Mouse (Mus musculus) ES-E14 (cell line): ENCODE measurements around the gene Sys1. TPM values are rescaled to one million over a fixed set of nuclear protein-coding genes. Genes with fewer than 3 reads are reported as not detected.
A peak's percentile ranks its signal among the peaks of the same experiment; 100 is the strongest.

Experiments used
- DNase-seq: peaks from one replicate; pipeline ENCODE4 v3.0.0-alpha.2; 2013; ENCODE audit warnings: low read depth, low spot score
- H3K27ac ChIP-seq: 2 replicates; pipeline ENCODE4 v1.5.1; 2012; ENCODE audit warnings: low read depth, mild to moderate bottlenecking, low read length, moderate library complexity, mixed read lengths; ENCODE audit not compliant: poor library complexity, insufficient read depth, severe bottlenecking
- H3K36me3 ChIP-seq: 2 replicates; pipeline ENCODE4 v1.6.1; 2012; ENCODE audit warnings: mild to moderate bottlenecking, low read length, moderate library complexity, mixed read lengths; ENCODE audit not compliant: control insufficient read depth, poor library complexity, insufficient read depth, severe bottlenecking
- H3K4me1 ChIP-seq, 2 experiments: fragments of 150-350 bp in 1 of 2; sonication (generic) in 1 of 2; 2 replicates each; pipeline ENCODE4 v1.6.1; 2012; ENCODE audit warnings: low read length in 2 of 2, mild to moderate bottlenecking in 1 of 2, mixed read lengths in 1 of 2; ENCODE audit not compliant: control insufficient read depth in 2 of 2, insufficient read depth in 2 of 2, poor library complexity in 1 of 2
- H3K4me3 ChIP-seq, 2 experiments: fragments of 150-350 bp in 1 of 2; sonication (generic) in 1 of 2; 2 replicates each; pipeline ENCODE4 v1.5.1; 2012; ENCODE audit warnings: low read length in 2 of 2, low read depth in 1 of 2, mild to moderate bottlenecking in 1 of 2, mixed read lengths in 1 of 2; ENCODE audit not compliant: insufficient read depth in 1 of 2, poor library complexity in 1 of 2, severe bottlenecking in 1 of 2
- H3K9ac ChIP-seq: 2 replicates; pipeline ENCODE4 v1.6.1; 2012; ENCODE audit warnings: low read depth, mild to moderate bottlenecking, low read length, mixed read lengths; ENCODE audit not compliant: poor library complexity, insufficient read depth, severe bottlenecking
- H3K9me3 ChIP-seq: fragments of 150-350 bp; sonication (generic); 2 replicates; pipeline ENCODE4 v1.6.1; 2012; ENCODE audit warnings: low read depth, mild to moderate bottlenecking, low read length; ENCODE audit not compliant: control insufficient read depth, insufficient read depth
- CHD2 ChIP-seq: IDR thresholded peaks from 2 replicates; pipeline ENCODE4 v1.6.1; 2014; ENCODE audit warnings: mild to moderate bottlenecking, low read depth, low read length, inconsistent platforms
- HCFC1 ChIP-seq: IDR thresholded peaks from 2 replicates; pipeline ENCODE4 v1.6.1; 2012; ENCODE audit warnings: low read length, inconsistent platforms, borderline replicate concordance; ENCODE audit not compliant: insufficient read depth
- MAFK ChIP-seq: IDR thresholded peaks from 2 replicates; pipeline ENCODE4 v1.6.1; 2014; ENCODE audit warnings: mild to moderate bottlenecking, low read depth, low read length, inconsistent platforms; ENCODE audit not compliant: insufficient read depth
- ZC3H11A ChIP-seq: IDR thresholded peaks from 2 replicates; pipeline ENCODE4 v1.6.1; 2012; ENCODE audit warnings: low read depth, mild to moderate bottlenecking, inconsistent platforms, low read length, borderline replicate concordance
- ZNF384 ChIP-seq: IDR thresholded peaks from 2 replicates; pipeline ENCODE4 v1.6.1; 2012; ENCODE audit warnings: low read depth, low read length, inconsistent platforms
- in situ Hi-C, 2 experiments: fragments of 600-800 bp; cut with MboI; formaldehyde crosslinking; loops; one replicate each; pipeline ENCODE4 v1.15.1; 2025; ENCODE audit warnings: low sequenced_read_pairs in 2 of 2, inconsistent platforms in 1 of 2; ENCODE audit not compliant: unreplicated experiment in 2 of 2
- total RNA-seq: library from RNA; depleted of rRNA; stranded (reverse); fragments of 300-350 nt; gene quantifications from 2 replicates; pipeline ENCODE4 v1.2.3, GENCODE M21; 2012

Sys1 gene
- total RNA-seq, 1 experiment = 47.6 TPM

DNA sequence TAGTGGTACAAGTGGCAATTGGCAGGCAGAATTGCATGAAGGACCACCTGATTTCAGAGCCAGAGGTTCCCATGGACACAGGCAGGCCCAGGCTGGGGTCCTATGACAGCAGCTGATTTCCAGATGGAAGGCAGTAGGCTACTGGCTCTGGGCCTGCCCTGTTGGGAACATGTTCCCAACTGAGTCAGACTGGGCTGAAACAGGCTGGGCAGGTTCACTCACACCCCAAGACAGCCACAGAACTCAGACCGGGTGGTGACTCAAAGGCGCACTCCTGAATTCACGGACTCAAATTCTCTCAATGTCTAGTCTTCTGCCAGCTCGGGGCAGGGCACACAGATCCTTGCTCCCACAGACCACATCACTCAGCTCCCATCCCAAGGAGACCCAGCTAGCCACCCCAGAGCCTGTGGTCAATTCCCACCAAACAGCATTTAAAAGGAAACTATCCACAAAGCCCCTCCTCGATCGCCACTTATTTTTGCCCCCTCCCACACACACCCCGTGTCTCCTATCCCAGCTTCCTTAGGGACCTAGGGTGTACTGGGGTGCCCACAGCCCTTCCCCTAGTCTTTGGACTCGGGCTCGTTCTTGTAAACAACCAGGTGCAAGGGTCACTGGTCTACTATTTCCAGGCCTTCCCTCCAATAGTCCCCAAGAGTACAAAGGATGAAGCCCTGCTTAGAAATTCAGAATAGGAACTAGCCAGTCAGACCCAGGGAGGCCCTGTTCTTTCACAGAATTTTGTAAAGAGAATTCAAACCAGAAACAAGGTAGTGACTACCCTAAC lies 24.9 kb upstream of the Sys1 start:
- Histone ChIP-seq H3K4me1 (peaks cover 7 to 66% of the 10 kb centered on the region in 2 experiments; a peak in 3 of 4 replicates), H3K9ac (0 out of 2 replicates have a peak overlapping the region, but pooled peaks have one; percentile 5), H3K27ac (peak overlapping the region; percentile 40; the same call in 1 of the 2 replicates), H3K36me3 (peaks cover 30% of the 10 kb centered on the region), H3K4me3 (no peak overlapping the region), H3K9me3 (no peaks in the 10 kb centered on the region)
- in situ Hi-C loops = no loop called here
- DNase-seq = no peak
- no peak for TF ChIP-seq HCFC1
- TF ChIP-seq ZC3H11A = no peak
- no peak for TF ChIP-seq MAFK
- no peak for TF ChIP-seq ZNF384
- no peak for TF ChIP-seq CHD2

DNA sequence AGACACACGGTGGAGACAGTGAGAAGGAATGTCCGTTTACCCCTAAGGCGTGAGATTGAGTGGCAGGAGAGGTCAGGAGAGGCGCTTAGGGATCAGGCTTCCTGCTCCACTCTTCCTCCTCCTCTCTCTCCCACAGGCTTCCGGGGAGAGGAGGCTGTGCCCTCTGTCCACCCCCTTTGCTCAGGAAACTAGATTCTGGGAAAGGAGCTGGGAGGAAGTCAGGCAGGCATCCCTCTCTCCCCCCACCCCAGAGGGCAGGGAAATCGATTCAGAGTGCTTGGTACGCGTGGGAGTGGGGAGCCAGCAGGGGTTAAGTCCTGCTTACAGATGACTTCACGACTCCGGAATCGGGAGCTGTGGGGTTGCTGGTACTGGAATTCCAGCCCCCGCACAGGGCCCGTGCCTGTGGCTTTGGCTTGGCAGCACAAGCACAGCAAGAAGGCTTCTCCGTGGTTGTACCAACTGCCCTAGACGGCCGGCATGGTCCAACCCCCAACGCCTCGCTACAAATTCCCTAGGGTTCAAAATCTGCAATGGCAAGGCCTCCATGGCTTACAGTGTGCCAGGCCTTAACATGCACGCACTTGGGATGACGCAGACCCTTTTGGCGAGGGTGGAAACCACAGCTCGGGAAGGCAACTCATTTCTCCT lies 24.1 kb upstream of the Sys1 start:
- Histone ChIP-seq H3K4me3 (peak overlapping the region in 1 of 2 experiments; percentile 21; a peak in 3 of 4 replicates), H3K27ac (no peak overlapping the region), H3K36me3 (peaks cover 24% of the 10 kb centered on the region), H3K9ac (peak overlapping the region; percentile 3; the same call in 1 of the 2 replicates), H3K9me3 (no peaks in the 10 kb centered on the region), H3K4me1 (peaks cover 7 to 72% of the 10 kb centered on the region in 2 experiments)
- in situ Hi-C loops = no loop called here
- TF ChIP-seq ZC3H11A = no peak
- TF ChIP-seq ZNF384 = no peak
- TF ChIP-seq HCFC1 = no peak
- TF ChIP-seq MAFK = no peak
- TF ChIP-seq CHD2 = no peak
- no peak for DNase-seq

DNA sequence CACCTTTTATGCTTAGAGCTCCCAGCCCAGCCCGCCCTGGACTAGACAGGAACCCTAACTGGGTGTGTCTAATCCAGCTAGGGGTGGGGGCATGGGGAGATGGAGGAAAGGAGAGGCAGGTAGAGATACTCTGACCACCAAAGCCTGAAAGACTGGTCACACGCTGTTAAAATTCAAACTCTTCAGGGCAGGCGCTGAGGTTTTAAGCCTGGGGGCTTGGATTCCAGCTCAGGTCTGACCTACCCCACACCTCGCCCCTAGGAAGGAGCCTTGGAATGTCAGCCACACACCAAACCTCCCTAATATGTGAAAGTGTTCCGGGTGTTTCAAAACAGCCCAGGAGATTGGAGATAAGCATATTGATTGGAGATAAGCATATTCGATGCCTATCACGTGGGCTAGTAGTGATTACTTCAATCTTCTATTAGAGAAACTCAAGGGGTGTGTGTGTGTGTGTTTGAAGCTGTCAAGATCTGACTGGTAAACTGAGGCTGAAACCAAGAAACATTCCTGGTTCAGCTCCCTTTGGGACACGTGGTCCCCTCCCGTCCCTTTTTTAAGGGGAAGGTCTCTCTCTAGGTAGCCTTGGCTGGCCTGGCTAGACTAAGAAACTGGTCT lies 23.4 kb upstream of the Sys1 start:
- in situ Hi-C loops = no loop called here
- peaks cover 7 to 73% of the 10 kb centered on the region in 2 experiments for H3K4me1 ChIP-seq
- DNase-seq = no peak
- TF ChIP-seq ZC3H11A = no peak
- TF ChIP-seq HCFC1 = no peak
- no peak for TF ChIP-seq MAFK
- TF ChIP-seq ZNF384 = no peak
- TF ChIP-seq CHD2 = no peak
- H3K4me3 ChIP-seq = peak overlapping the region in 1 of 2 experiments; percentile 21; a peak in 1 of 4 replicates
- H3K9ac ChIP-seq = 0 out of 2 replicates have a peak overlapping the region, but pooled peaks have one; percentile 3
- H3K36me3 ChIP-seq = peaks cover 17% of the 10 kb centered on the region
- no peaks in the 10 kb centered on the region for H3K9me3 ChIP-seq
- H3K27ac ChIP-seq = no peak overlapping the region; the same call in 1 of the 2 replicates

DNA sequence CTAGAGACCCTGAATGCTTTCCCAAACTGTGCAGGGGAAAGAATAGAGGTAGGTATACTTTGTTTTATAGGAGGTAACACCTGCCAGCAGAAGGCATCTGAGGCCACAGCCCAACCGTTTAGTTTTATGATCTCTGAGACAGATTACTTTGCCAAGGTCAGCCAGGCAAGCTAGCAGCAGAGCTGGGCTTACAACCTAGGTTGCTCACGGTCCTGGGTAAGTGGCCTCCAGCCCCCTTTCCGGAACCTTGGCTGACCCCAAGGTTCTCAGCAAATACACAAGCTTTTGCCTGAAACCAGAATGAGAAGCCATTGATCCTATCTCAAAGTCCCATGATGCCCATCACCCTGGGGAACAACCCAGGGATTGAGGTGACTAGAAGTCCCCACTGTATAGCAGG lies 22.1 kb upstream of the Sys1 start:
- Histone ChIP-seq H3K9ac (no peak overlapping the region), H3K36me3 (peaks cover 4% of the 10 kb centered on the region; the same call in 1 of the 2 replicates), H3K9me3 (no peaks in the 10 kb centered on the region), H3K27ac (no peak overlapping the region), H3K4me3 (no peak overlapping the region), H3K4me1 (peaks cover 7 to 72% of the 10 kb centered on the region in 2 experiments)
- TF ChIP-seq HCFC1 (no peak), CHD2 (no peak), ZC3H11A (no peak), ZNF384 (no peak), MAFK (no peak)
- DNase-seq = no peak
- in situ Hi-C loops = no loop called here
